Mouse (Mus musculus) 3134 (cell line): ENCODE measurements around the gene Lonp2.

Experiments
- DNase-seq: peaks from one replicate; pipeline ENCODE4 v3.0.0-alpha.2; 2011; ENCODE audit warnings: low spot score; ENCODE audit not compliant: insufficient read length; ENCODE audit errors: extremely low read depth

The Lonp2 gene

DNA sequence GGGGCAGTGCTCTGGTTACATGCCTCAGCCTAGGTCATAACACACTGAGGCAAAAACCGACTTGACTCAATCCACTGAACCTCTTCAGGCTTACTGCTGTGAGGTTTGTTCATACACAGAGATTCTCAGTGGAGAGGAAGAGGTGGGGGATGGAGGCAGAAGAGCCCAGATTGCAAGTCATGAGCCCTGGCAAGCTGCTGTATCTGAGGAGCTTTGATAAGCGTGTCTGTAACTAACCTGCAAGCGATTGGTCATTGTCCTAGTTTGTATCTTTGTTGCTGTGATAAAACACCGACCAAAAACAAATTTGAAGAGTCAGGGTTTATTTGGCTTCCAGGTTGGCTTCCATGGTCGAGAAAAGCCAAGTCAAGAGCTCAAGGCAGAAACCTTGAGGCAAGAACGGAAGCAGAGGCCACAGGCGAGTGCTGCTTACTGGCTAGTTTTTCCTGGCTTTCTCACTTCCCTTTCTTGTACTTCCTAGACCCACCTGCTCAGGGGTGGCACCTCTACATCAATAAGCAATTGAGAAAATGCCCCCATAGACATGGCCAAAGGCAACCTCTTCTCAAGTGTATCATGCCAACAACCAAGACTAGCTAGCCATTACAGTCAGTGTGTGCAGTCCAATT lies 6.0 kb upstream of the Lonp2 start:
- DNase-seq: no peak

DNA sequence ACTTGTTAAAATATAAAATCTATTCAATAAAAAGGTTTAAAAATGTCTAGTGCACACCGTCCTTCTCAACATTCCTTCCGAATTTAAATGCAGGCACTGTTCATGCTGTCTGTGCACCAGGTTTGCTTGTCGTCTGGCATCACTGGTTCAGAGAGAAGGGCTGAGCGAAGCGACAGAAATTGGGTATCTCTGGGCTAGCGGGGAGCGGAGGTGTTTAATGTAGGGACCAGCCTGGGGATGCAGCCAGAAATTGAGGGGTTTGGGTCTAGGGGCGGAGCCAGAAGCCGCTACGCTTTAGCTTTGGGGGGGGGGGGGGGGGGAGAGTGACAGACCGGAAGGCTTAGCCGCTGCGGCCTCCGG lies 312 bp upstream of the Lonp2 start:
- DNase-seq: no peak

DNA sequence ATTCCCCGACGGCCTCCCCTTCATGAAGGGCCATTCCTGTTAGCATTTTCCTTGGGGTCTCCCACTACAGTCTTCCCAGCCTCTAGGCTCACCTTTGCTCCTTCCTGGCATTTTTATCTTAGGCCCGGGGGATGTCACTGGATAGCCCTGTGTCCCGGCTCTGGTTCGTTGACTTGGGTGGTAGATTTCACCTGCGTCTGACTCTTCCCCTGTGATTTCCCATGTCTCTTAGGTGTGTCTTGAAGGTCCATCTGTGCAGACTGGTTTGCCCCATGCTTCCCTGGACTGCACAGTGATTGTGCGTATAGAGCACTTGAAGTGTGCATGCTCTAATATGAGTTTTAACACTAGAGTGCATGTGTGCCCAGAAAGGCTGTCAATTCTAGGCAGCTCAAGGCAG lies 1.1 kb downstream of the Lonp2 start:
- DNase-seq: no peak

DNA sequence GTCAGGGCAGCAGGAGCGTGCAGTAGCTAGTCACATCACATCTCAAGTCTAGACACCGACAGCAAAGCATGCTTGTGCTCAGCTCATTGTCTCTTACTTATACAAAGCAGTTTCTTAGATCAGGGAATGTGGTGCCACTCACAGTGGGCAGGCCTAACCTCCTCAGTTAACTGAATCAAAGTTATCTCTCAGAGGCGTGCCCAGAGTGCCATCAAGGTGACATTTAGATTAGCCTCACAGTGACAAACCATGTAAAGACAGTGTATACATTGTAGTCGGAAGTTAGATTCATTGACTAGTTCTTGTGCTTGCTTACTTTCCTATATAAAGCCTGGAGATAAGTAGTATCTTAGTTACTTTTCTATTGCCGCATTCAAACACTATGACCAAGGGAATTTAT lies 6.4 kb downstream of the Lonp2 start:
- DNase-seq: no peak

DNA sequence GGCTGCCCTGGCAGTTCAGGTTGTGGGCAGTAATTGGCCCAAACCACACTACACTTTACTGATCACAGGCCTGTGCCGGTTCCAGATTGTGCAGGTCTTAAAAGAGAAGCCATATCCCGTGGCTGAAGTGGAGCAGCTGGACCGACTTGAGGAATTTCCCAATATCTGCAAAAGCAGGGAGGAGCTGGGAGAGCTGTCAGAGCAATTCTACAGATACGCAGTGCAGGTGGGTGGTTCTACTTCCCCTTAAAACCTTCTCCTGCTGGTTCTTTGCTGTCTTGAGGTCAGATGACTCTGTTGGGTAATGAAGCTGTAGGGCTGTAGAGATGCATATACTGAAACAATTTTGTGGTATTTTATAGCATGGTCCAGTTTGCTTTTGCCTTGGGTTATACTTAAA lies 7.6 kb downstream of the Lonp2 start:
- DNase-seq: no peak

DNA sequence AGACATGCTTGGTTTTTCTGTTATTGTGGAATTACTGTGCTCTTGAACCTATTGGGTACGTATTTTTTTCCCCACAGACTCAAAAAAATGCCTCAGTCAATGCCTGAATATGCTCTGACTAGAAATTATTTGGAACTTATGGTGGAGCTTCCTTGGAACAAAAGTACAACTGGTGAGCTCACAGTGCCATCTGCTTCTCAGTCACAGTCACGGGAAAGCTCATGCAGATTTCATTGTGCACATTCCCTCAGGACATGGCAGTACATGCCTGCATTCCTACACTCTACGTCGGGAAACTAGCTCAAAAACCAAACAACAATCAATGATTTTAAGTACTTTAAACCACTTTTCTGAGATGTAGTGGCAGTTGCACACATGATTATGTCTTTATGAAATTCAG lies 14.0 kb downstream of the Lonp2 start:
- no peak for DNase-seq

DNA sequence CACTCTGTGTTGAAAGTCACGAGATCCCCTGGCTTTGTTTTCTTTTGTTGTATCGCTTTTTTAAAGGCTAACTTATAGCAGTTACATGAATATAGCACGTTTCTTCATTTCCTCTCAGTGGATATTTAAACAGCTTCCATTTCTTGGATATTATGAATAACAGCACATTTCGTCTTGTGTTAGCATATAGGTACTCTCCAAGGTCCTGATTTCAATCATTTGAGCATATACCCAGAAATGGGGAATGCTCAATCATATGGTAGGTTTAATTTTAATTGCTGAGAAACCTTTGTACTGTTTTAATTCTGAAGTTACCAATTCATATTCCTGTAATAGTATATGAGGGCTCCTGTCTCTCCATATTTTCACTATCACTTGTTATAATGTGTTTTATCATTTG lies 15.1 kb downstream of the Lonp2 start:
- no peak for DNase-seq

DNA sequence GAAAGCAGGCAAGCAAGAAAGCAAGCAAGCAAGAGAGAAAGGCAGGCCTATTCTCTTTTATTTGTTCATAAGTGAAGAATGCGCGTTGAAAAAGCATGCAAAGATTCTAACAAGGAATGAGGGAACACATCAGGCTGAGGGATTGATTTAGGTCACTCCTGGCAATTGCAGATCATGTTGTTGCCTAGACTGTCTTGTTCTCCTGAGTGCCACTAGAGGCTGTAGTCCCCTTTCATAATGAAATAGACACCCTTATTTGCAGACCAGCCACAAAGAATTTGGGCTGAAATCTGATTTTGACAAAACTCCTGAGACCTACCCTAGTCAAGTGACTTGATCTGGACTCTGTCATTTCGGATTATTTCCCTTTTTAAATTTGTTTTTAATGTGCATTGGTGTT lies 18.8 kb downstream of the Lonp2 start:
- no peak for DNase-seq

DNA sequence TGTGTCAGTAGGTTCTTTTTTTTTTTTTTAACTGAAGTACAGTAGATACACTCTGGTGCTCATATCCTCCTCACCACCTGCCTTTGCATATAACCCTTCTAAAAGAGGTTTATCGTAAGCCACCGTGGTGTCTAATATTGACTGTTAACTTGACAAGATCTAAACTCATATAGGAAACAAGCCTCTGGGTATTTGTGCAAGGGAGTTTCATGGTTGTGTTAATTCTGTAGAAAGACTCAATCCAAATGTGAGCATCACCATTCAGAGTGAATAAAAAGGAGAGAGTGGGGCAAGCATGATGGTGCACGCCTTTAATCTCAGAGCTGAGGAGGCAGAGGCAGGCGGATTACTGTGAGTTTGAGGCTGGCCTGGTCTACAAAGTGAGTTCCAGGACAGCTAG lies 20.8 kb downstream of the Lonp2 start:
- no peak for DNase-seq

DNA sequence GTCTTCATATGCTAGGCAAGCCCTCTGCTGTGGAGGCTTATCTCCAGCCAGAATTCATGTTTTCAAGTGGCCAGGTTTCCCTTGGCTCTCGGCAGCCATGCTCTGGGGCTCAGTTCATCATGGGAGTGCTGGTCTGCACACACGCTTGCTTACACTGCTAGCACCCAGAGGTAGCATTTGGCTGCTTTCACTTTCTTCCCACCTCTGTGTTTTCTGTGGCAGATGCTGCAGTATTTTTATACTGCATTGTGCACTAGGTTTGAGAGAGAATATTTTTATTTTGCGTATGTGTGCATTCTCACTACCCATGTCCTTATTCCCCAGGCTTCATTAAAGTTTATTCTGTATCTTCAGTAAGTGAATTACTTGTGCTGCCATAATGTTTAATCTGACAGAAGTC lies 23.9 kb downstream of the Lonp2 start:
- DNase-seq: no peak

DNA sequence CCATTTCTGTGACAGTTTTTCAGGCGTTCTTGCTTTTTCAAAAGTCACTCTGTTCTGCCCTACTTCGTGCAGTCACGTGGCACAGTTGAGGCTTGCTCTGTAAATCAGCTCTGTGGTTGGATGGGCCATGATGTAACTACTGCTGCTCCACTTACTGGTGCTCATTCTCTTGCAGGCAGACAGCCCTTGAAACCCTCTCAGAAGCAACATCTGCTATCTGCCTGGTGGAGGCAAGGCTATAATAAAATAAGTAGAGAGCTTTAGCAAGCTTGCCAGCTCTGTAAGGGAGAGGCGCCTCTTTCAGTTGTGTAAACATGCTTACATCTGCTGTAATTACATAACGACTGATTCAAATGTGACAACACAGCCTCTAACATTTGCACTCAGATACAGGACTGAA lies 27.6 kb downstream of the Lonp2 start:
- no peak for DNase-seq

DNA sequence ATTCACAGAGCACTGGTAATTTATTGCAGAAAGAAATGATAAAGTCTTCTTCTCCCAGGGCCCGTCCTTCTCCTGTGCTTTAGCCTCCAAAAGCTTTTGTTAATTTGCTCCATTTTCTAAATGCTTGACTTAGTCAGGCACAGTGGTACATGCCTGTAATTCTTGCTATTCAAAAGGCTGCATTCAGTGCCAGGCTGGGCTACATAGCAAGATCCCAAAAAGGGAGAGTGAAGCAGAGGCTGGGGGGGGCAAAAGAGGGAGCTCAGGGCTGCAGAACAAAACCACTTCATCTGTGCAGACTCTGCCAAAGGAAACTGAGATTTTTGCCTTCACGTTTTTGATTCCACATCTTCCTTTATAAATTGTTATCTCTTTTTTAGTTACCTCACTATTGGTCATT lies 28.7 kb downstream of the Lonp2 start:
- DNase-seq: no peak

DNA sequence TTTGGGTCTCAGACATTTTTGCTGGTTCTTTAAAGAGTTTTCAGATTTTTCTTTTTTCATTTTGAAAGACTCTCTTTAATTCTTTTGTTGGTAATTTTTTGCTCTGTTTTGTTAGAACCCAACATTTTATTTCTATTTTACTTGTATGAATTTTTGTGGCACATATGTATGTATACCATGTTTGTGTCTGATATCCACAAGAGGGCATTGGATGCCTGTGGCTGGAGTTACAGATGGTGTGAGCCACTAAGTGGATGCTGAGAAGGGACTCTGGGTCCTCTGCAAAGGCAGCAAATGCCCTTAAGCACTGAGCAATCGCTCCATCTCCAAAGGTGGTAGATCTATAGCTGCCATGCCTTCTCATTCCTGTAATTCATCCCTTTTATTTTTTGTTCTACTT lies 30.7 kb downstream of the Lonp2 start:
- no peak for DNase-seq

DNA sequence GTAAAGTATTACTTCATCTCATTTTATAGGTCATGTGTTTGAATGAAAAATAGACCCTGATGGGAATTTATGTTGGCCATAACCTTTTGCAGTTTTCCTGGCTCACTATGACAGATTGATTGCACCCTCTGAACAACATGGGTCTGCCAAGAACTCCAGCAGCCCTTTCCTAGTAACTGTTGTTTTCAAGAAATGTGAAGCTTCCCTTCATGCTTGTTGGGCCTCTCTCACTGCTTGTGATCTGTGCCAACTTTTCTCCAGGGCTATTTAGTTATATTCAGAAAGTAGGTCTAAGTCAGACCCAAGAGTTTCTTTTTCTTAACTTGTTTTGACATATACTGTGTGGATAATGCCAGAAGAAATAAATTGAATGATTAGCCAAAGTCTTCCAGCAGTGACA lies 44.9 kb downstream of the Lonp2 start:
- DNase-seq: no peak

DNA sequence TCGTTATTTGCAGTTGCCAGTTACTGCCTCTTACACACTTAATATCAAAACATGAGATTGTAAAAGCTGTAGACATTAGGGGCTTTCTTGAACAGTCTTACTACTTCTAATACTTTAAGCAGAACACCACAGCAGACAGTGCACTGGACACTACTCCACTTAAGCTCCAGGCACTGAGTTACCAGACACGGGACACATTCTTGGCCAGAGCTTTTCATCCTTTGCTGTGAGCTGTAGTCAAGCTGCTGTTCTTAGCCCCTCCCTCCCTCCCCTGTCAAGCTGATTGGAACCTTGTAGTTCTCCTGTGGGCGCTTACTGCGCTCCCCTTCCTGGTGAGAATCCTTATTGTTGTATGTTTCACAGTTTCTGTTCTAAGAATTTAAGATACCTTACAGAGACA lies 45.4 kb downstream of the Lonp2 start:
- no peak for DNase-seq

DNA sequence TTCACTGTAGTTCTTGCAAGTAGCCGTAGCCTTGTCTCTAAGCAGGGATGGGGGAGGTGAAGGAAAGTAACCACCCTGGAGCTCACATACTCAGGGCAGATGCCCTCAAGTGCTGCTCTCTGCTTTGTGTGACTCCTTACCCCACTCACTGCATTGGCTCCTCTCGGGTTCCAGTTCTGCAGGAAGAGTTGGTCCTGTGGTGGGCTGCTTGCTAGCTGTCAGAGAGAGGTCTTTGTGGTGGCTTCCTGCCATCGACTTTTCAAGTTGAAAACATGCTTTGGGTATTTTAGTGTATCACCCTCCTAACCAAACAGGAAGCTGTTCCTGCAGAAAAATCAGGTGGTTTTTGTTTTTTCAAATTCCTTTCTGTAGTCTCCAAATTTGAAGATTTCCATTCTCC lies 62.8 kb downstream of the Lonp2 start:
- DNase-seq: no peak

DNA sequence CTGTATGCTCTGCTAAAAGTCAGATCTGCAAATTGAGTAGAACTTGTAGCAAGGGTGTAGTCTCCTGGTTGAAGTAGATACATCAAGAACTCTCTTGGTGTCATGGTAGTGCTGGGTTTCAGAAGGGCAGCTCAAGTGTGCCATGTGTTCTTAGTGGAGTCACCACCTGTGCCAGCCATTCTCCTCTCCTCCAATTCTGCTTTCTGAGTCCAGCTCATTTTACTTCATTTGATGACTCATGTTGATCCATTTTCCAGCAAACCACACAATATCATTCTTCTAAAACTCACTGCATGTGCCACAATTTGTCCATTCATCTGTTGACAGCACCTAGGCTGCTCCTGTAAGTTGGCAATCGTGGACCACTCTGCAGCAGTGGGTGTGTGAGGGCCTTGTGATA lies 68.3 kb downstream of the Lonp2 start:
- DNase-seq: no peak

DNA sequence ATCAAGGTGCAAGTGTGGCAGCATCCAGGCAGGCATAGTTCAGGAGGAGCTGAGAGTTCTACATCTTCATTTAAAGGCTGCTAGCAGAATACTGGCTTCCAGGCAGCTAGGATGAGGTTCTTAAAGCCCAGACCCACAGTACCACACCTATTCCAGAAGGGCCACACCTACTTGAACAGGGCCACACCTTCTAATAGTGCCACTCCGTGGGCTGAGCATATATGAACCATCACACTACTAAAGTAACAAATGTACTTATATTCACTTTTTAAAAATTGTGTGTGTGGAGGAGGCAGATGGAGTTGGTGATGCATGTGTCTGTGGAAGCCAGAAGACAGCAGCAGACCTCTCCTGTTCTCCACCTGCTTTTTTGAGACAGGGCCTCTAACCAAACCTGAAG lies 70.2 kb downstream of the Lonp2 start:
- DNase-seq: no peak

DNA sequence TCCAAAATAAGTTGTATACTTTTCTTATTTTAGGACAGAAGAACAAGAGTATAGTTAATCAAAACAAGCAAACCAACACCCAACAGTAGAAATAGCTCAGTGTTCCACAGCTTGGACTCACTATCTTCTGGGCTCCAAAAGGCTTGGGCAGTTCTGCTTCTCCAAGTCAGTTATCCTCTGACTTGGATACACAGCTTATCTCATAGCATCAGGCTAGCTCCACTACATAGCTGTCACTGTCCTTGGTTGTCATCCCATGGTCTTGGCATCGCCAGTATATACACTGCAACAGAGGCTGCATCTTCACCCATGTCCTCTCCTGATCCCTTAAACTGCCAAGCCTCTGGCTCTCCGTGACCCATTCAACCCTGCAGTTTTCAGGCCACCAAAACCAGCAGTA lies 71.9 kb downstream of the Lonp2 start:
- no peak for DNase-seq

DNA sequence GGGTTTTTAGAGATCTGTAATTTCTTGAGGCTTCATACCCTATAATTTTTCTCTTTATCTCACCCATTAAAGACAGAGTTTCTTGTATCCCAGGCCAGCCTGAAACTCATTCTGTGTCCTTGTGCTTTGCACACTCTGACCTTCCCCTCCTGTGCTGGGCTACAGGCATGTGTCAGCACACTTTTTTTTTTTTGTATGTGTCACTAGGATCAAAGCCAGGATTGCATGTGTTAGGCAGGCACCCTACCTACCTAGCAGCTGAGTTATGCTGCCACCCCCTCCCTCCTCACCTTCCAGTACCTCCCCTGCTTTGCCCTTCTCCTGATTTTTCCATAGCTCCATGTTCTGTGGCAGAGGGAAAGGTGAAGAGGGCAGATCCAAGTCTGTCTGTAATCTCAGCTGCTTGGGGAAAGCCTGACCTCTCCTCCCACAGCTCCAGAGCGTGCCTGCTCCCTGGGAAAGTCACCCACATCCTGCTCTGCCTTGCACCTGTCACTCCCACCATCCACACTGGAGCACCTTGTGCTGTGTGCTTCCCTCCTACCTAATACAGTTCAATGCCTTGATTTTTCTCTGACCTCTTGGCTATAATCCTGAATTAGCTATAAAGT lies 75.1 kb downstream of the Lonp2 start:
- DNase-seq: no peak

DNA sequence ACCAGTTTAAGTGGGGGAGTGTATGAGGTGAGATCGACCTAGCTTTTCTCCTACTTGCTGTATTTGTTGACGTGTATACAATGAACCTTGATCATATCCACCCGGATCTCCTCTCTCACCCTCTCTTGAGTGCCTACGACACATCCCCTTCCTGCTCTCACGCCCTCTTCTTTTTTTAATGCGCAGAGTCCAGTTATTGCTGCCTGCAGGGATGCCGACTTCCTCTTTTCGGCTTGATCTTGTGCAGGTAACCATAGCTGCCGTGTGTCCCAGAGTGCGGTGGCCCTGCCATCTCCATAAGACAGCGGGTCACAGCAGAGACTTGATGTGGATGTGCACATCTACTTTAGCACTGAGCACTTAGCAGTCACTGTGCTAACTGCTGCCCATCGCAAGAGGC lies 75.6 kb downstream of the Lonp2 start:
- no peak for DNase-seq

DNA sequence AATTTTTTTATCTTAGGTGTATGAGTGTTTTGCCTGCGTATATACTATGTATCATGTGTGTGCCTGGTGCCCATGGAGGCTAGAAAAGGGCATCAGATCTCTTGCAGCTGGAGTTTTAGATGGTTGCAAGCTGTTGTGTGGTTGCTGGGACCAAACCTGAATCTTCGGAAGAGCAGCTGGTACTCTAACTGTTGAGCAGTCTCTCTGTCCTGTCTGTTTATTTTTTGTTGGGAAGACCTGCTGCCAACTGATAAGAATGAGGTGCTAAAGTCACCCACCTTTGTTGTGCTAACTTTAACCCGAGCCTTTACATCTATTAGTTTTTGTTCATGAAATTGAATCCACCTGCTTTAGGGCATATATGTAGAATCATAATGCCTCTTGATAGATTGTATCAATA lies 78.6 kb downstream of the Lonp2 start:
- DNase-seq: no peak

DNA sequence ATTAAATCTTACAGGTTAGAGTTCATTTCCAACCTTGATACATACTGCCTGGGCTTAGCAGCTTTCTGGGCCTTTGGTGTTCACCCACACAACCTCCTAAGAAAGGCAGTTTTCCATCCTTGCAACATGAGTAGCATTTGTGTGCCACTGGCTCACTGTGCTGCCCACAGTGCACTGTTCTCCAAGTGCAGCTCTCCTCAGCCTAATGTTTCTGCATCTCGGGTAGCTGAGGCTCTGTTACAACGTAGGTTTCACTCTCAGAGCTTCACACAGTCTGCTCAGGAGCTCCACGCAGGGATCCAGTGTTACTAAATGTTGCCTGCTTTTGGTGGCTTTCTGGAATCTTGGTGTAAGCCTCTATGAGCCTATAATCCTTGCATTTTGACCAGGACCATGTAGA lies 81.5 kb downstream of the Lonp2 start:
- DNase-seq: no peak
